Mouse (Mus musculus): Measurements from ENCODE around the gene Mtfp1.
"Not testable (repeated sequence)": the region's sequence is repeated elsewhere in the genome, so short reads cannot be mapped to it uniquely, and the experiment has no call there.

Gene Mtfp1

DNA sequence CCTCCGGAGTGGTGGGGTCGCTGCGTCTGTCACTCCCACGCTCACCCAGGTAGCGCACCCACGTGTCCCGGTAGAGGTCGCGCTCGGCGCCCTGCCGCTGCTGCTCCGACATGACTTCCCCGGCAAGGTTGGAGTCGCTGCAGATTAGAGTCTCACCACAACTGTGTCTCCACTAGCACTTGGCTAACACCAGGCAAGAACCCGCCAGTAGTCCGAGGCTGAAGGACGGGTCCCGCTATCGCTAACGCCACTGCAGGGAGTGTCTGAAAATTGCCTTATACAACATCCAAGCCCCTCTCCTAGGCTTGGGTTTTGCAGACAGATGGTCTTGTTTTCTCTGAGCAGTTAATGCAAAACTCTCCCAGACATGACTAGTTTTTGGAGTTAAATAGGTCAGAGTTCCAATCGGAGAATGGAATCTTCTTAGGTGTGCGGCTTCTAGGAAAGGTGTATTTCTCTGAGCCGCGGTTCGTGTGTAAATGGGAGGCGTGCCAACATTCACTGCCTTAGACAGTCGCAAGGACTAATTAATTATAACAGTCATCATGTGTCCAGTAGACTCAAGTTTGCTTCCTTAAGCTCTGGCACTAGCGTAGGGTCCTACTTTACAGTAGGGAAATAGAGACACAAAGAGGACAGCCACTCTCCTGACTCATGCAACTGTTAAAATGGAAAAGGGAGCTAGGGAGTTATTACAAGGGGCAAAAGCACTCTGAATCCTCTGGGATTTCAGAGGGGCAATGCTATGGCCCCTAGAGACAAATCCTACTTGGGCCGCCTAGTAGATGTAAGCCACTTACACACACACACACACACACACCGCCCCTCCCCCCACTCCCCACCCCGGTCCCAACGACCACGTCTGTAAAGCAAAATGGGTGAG, at the start of gene Mtfp1:
Gene Mtfp1, minus strand, starts transcription at position 275 of the 883 bp plus-strand sequence.
- peak; percentile 66 to 85 for DNase-seq (ENCODE audit: low spot score in 2 of 2)

DNA sequence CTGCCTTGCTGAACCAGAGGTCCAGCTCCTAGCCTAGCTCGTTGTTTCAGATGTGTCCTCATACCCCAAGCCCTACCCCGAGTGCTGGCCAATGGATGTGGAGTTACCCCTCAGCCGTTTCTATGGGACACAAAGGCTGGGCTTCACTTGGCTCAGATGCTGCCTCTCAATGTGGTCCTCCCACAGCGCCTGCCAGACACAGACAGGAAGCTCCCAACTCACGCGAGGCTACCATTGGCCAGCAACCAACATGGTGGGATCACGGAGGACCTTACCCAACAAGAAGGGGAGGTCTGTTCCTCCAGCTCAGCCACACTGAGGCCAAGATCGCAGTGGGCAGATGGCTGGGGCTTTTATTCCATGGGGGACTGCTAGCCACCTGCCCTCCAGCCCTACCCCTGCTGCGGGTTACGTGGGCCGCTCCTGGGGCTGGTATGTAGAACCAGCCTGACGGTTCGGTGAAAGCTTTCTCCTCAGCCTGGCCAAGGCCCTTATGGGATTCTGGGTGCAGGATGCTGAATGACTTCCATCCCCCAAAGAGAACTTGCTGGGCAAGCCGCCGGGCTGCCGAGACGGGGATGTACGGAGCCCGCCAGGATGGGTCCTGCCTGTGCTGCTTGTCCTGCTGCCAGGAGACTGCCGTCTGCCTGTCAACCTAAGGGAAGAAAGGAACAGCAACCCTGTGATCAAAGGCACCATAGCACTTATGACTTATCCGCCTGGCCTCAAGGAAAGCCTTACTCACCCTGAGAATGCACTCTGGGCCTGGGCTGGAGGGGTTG, 48.2 kb upstream of the Mtfp1 start:
- DNase-seq (ENCODE audit: low spot score in 2 of 2), result no peak

DNA sequence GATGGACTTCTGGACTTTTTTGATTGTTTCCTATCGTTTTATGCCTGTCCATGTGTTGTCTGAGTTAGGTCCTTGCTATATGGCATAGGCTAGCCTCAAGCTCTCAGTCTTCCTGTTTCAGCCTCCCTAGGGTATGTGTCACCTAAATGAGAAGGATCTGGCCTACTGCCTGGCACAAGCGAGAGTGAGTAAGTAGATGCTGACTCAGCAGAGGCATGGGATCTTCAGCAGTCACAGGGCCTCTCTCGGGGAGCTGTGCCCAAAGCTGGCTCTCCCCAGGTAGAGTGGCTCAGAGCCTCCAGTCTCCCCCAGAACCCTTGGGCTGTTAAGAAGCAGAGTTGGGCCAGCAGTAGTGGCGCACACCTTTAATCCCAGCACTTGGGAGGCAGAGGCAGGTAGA, 47.1 kb upstream of the Mtfp1 start:
- no peak for DNase-seq (ENCODE audit: low spot score in 2 of 2)

DNA sequence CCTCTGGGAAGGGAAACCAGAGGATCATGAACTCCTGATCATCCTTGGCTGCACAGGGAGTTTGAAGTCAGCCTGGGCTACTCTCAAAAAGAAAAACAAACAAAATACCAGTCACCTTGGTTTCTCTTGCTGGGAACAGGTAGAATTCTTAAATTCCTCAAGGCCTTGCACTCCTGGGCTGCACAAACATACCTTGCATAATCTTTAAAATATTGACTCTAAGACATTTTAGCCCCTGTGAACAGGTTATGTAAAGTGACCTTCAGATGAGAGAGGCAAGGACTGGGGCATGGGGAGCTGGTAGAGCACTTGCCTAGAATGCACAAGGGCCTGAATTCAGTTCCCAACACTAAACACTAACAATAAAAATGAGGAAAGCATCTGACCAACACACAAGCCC, 46.3 kb upstream of the Mtfp1 start:
- no peak for DNase-seq (ENCODE audit: low spot score in 2 of 2)

DNA sequence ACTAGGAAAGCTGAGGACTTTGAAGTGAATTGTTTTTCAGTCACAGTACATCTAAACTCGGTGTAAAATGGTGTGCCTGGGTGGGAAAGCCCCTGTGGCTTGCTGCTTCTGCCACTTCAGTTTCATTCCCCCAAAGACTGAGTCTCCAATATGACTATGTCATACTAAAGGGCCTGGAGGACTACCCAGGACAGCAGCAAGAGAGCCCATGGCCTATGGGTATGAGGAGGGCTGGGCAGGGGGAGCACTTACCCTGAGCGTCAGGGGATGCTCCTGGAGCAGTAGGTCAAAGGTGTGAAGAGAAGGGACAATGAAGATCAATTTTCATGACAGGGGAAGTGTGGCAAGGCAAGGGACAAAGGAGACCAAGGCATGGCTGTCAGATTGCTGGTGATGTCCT, 43.7 kb upstream of the Mtfp1 start:
- no peak for DNase-seq (ENCODE audit: low spot score in 2 of 2)

DNA sequence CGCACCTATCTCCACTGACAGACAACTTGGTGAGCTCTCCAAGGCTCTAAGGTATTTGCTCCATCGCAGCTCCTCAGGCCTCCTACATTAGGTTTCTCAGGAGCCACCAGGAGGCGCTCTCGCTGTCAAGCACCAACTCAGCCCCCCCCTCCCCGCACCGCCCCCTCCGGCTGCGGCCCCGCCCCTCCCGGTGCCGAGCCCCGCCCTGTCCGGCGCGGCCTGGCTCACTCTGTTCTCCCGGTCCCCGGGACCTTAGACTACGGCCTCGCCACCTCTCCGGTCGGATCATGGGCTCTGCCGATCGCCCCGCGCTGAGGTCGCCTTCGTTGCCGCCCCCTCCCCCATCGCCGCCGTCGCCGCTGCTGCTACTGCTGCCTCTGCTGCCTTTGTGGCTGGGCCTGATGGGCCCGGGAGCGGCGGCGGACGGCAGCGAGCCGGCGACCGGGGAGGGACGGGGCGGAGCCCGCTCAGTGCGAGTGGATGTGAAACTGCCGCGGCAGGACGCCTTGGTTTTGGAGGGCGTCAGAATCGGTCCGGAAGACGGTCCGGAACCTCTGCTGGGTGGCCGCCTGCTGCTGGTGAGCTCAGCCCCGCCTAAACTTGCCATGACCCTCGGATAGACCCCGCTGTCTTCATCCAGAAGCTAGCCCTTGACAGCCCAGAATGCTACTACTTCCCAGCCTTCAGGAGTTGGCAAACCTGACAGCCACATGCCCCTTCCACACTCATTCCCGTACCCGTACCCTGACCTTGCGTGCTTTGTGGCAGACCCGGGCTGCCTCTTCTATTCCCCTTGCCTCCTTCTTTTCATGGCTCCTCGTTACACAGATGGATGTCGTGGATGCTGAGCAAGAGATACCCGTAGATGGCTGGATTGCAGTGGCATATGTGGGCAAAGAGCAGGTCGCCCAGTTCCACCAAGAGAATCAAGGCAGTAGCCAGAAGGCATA, 40.0 kb upstream of the Mtfp1 start, which contains the start of gene Rnf215:
Gene Rnf215, plus strand, starts transcription at position 217 of the 950 bp plus-strand sequence.
- DNase-seq (ENCODE audit: low spot score in 2 of 2), result peak; percentile 90 to 97

DNA sequence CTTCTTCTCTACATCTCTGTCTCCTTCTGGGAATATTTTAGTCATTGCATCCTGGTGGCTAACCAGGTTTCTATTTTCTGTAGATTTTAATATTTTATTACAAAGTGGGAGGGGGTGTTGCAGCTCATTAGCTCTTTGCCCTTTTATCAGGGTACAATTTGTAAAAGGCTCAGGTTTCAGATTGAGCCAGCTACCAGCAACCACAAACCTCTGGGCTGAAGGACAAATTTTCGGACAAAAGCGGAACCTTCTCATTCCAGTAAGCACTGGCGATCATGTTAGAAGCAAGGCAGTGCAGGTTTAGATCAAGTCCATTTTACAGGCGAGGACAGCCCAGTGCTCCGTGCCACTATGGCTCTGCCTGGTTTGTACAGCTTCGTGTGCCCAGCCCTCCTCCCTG, 39.2 kb upstream of the Mtfp1 start:
- DNase-seq (ENCODE audit: low spot score in 2 of 2), result no peak

DNA sequence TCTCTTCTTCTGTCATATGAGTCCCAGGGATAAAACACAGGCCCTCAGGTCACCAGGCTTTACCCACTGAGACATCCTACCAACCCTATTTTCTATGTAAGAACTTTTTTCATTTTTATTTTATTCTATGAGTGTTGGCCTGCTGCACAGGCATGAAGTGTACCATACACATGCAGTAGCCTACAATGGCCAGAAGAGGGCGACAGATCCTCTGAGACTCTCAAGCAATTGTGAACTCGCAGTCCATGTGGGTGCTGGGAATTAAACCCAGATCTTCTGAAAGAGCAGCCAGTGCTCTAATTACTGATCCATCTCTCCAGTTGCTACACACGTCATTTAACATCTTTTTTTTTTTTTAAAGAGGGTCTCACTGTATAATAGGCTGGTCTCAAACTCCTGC, 38.2 kb upstream of the Mtfp1 start:
- no peak for DNase-seq (ENCODE audit: low spot score in 2 of 2)

DNA sequence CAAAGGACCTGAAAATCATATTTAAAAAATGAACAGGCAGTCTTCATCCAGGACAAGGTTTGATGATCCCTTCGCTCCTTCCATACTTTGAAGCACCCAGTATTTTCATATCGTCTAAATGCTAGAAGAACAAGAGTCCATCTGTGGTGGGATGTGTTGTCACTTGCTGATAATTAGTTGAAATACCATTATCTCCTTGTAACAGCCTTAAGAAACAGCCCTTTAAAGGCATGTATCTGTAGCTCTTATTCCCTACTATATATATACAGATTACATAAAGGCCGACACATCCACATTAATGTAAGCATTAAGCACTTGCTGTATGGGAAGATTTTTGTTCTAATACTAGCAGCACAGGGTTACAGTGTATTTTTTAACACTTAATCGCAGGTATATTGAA, 33.2 kb upstream of the Mtfp1 start:
- DNase-seq (ENCODE audit: low spot score in 2 of 2), result not testable (repeated sequence)

DNA sequence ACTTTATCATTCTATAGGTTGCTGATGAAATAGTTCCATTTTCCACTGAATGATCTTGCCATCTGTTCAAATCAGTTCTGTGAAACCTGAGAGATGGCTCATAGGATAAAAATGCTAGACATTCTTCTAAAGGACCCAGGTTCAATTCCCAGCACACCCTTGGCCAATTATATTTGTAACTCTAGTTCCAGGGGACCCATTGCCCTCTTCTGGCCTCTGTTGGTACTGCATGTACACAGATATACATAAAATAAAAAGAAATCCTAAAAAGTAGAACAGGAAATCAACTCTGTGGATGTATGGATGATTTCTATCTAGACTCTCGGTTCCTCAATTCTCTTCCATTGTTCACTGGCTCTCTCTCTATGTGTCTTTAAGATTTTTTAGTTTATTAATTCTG, 31.8 kb upstream of the Mtfp1 start:
- no peak for DNase-seq (ENCODE audit: low spot score in 2 of 2)

DNA sequence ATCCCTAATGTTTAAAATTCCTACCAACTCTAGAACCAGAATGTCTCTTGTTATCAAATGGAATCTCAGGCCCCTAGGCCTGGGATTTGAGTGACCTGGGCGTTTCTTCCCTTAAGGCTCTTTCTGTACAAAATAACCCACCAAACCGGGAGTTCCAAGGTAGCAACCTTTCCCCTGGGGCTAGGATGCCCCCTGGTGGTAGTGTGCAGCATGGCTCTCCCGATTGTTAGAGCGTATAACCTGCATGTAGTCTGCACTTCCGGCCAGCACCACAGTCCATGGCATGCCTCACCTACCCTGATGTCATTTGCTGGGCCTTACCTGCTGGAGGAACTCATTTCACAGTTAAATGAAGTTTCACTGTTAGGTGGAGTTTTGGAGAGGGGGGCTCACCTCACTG, 28.7 kb upstream of the Mtfp1 start:
- DNase-seq (ENCODE audit: low spot score in 2 of 2), result peak; percentile 64 to 81

DNA sequence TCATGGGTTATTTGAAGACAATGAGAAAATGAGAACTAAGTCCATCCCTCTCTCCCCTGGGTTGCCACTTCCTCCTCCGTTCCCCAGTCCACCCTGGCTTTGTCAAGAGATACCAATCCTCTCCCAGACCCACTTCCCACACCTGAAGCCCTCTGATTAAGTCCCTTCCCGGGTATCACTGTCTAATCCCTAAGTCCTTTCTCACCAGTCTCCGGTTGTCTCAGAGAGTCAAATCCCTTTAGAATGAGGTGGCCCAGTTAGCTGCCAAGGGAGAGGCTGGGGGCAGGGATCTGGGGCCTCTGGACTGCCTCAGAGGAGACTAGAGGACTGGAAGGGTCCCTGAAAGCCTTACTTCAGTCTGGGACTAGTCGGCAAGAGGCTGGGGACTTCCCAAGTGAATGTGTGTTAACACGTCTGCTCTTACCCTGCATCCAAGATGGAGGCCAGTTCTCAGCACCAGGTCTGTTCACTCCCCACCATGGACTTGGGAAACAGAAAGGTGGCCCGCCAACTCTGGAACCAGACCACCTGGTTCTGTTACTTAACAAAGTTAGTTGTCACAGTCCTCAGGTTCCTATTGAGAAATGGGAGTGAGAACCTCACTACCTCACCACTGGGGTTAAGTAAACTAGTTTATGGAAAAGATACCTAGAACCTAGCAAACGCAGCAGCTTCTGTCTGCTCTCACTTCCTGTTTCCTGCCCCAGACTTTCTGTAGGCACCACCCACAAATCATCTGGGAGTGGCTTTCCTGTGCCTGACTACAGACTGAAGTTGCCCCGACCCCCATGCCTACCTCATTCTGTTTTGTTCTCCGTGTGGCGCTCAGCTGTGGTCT, 27.7 kb upstream of the Mtfp1 start, which contains the start of gene Sec14l2:
Gene Sec14l2, minus strand, starts transcription at position 674 of the 838 bp plus-strand sequence.
- DNase-seq (ENCODE audit: low spot score in 2 of 2), result no peak

DNA sequence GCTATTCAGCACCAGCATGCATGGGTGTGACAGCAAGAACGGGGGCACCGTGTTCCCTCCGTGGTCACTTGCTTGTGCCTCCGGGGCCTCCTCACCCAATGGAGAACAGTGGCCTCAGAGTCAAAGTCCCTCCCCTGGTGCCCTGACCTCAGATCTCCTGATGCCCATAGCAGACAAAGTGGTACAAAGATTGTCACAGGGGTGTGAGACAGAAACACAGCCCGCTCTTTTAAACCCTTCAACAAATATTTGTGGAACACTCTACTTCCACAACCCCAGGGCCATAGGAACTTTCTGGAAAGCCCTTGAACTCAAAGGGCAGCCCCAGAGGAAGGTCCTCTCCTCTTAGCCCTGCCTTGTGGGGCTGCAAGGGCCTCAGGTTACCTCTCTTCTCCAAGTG, 27.0 kb upstream of the Mtfp1 start:
- DNase-seq (ENCODE audit: low spot score in 2 of 2), result no peak

DNA sequence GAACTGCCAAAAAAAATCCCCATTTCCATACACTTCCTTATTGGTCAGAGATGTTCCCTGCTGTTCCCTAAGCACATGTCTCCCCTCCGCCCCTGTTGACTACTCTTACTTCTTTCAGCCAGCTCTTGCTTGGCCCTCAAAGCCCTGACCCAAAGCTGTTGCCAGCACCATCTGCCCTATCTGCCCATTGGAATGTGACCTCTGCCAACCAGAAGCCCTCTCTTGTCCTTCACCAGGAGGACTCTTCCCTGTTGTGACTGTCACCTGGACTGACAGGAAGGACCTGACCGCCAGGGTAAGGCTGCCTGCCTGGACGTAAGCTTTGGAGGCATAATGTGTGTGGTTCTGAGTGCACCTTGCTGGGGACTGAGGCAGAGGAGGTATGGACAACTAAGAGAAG, 26.4 kb upstream of the Mtfp1 start:
- DNase-seq (ENCODE audit: low spot score in 2 of 2), result no peak

DNA sequence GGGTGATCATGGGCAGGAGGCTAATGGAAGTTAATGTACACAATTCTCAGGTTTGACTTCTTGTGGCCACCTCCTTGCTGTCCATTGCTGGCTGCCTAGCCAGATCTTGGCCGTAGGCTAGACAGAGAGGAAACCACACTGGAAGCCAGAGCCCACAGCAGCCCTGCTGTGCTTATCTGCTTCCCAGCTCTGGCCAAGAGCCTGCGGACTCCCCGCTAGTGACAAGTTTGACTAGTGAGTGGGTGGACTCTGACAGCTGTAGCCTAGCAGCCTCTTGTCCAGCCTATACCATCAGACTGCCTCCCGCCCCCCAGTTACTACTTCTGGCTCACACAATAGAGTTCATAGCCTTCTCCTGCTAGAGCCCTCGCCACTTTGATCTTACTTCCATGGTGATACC, 24.4 kb upstream of the Mtfp1 start:
- DNase-seq (ENCODE audit: low spot score in 2 of 2), result no peak

DNA sequence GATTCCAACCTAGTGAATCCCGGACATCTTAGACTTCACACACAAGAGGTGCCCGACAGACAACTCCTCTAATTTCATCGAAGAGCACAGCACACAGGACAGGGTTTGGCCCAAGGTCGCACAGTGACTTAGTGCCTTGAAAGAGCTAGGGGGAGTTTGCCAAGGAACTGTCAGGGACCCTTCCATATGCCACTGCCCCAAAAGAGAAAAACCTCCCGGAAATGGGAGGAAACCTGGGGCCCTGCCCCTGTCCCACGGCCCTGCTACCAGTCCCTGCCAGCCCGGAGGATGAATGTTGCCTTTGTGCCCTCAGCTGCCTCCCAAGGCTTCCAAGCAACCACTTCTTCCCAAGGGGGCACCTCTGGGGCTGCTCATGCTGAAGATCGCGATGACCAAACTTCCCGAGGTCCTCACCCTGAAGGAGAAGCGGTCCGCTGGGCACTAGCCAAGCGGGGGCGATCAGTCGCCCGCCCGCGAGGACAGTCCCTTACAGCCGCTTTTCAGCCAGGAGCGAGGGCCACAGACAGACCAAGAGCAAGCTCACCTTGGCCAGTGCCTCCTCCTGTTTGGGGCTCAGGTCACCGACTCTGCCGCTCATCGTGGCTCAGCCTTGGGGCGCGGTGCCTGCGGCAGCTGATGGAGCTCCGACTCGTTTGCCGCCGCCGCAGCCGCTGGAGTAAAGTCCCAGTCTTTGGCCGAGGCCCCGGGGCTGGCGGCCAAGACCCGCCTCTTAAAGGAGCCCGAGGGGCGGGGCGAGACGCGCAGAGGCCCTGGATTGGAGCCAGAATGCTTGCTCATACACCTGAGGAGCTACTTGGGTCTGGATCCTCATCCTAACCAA, 23.1 kb upstream of the Mtfp1 start:
- peak; percentile 79 to 86 for DNase-seq (ENCODE audit: low spot score in 2 of 2)

DNA sequence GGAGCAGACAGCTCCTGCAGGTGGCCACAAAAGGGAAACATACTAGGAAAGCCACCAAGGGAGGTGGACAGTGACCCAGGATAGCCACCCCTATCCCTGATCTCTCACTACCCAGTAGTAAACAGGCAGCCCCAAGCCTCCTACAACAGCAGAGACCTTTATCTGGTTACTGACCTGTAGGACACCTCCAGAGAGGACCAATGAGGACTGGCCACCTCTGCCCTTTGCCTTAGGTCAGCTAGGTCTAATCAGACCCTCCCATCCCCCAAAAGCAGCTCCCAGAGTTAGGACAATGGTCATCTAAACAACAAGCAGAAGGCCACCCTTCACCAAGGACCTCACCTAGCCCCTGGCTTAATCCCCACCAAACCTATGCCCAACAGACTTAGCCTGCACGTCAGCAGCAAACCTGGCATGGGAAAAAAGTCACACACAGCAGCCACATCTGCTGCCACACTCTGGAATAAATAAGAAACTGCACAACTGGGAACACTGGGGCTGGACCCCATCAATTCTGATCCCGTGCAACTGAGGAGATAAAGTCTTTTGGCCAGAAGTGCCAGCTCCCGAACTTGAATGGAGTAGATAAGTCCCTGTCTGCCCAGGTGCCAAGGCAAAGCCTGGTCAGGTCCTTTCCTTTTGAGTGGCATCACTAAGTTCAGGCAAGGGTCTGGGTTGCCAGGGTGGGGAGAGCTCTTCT, 22.3 kb upstream of the Mtfp1 start:
- DNase-seq (ENCODE audit: low spot score in 2 of 2), result peak in 1 of 2 experiments; percentile 38

DNA sequence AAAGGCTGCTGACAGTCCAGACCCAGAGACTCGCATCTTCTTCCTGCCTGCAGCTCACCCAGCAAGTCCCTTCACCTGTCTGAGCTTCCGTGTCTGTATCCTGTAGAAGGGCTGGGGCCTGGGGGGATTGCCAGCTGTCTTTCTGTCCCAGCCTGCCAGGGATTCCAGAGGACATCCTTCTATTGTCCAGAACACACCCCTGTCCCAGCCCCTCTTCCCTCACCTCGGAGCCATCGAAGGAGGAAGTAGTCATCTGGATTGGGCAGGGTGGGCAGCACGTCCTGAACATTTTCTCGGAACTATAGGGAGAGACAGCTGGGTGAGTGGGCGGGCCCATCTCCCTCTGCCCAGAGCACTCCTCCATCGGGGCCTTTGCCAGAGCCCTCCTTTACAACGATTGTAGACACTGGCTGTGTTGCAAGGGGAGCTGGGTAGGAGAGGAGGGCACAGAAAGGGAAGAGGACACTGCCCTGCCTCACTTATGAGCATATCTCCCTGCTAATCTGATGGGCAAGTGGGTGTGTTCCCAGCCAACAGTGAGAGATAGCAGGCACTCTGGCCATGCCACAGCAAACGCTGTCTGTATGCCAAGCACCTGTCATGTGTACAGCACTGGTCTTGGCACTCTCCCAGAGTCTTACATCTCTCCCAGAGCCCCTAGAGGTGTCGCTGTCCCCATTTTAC, 21.4 kb upstream of the Mtfp1 start:
- peak in 1 of 2 experiments; percentile 50 for DNase-seq (ENCODE audit: low spot score in 2 of 2)

DNA sequence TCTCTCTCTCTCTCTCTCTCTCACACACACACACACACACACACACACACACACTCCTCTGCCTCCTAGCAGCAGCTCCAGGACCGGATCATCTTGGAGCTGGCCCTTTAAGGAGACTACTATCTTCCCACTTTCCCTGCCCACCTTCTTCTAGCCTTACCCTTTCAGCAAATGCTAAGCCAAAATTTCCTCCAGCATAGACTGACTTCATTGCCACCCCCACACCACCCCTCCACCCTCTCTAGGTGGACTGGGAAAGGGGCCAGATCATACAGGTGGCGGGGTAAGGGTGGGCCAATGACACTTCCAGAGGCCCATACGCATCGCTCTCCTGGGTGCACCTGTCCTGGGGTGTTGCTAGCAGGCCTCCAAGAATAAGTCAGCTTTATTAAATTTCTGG, 20.2 kb upstream of the Mtfp1 start:
- no peak for DNase-seq (ENCODE audit: low spot score in 2 of 2)

Measured in spleen, postnatal 4 days (tissue).